Mouse (Mus musculus) MEL (cell line): ENCODE data around the gene Synj1. TPM values are rescaled to one million over a fixed set of nuclear protein-coding genes. Genes with fewer than 3 reads are reported as not detected.

ENCODE experiments used
- DNase-seq: peaks from one replicate; pipeline ENCODE4 v3.0.0; 2011; ENCODE audit warnings: low read depth, low spot score
- H3K27ac ChIP-seq: 2 replicates; pipeline ENCODE4 v1.5.1; 2012; ENCODE audit warnings: low read depth, mild to moderate bottlenecking, control low read depth, low read length, moderate library complexity; ENCODE audit not compliant: control insufficient read depth
- H3K27me3 ChIP-seq, 2 experiments: fragments of 150-350 bp in 1 of 2; sonication (generic) in 1 of 2; 2 replicates each; pipeline ENCODE4 v1.6.1; 2012; ENCODE audit warnings: low read length in 2 of 2, mild to moderate bottlenecking in 2 of 2, improper control_type of control experiment in 1 of 2, moderate library complexity in 1 of 2; ENCODE audit not compliant: insufficient read depth in 2 of 2, control insufficient read depth in 1 of 2
- H3K36me3 ChIP-seq, 2 experiments: 2 replicates each; pipeline ENCODE4 v1.6.1; 2012 to 2014; ENCODE audit warnings: low read length in 2 of 2, improper control_type of control experiment in 1 of 2, inconsistent platforms in 1 of 2, mild to moderate bottlenecking in 1 of 2; ENCODE audit not compliant: insufficient read depth in 2 of 2, control insufficient read depth in 1 of 2
- H3K4me1 ChIP-seq, 2 experiments: fragments of 150-350 bp in 1 of 2; sonication (generic) in 1 of 2; 2 replicates each; pipeline ENCODE4 v1.6.1; 2012; ENCODE audit warnings: low read length in 2 of 2, improper control_type of control experiment in 1 of 2, mild to moderate bottlenecking in 1 of 2; ENCODE audit not compliant: insufficient read depth in 2 of 2, control insufficient read depth in 1 of 2
- H3K4me3 ChIP-seq, 2 experiments: fragments of 150-350 bp in 1 of 2; sonication (generic) in 1 of 2; 2 replicates each; pipeline ENCODE4 v1.5.1; 2012; ENCODE audit warnings: low read depth in 2 of 2, low read length in 2 of 2, mild to moderate bottlenecking in 2 of 2, moderate library complexity in 2 of 2, control low read depth in 1 of 2, improper control_type of control experiment in 1 of 2; ENCODE audit not compliant: control insufficient read depth in 1 of 2, insufficient read depth in 1 of 2
- H3K79me2 ChIP-seq: 2 replicates; pipeline ENCODE4 v1.6.1; 2012; ENCODE audit warnings: mild to moderate bottlenecking, low read length, moderate library complexity; ENCODE audit not compliant: control insufficient read depth, poor library complexity, insufficient read depth
- H3K9ac ChIP-seq: 2 replicates; pipeline ENCODE4 v1.6.1; 2012; ENCODE audit warnings: low read depth, mild to moderate bottlenecking, control low read depth, low read length, moderate library complexity; ENCODE audit not compliant: control insufficient read depth, poor library complexity, severe bottlenecking
- H3K9me3 ChIP-seq: fragments of 150-350 bp; sonication (generic); replicated peaks from 2 replicates; pipeline ENCODE4 v1.6.1; 2012; ENCODE audit warnings: mild to moderate bottlenecking, low read length, improper control_type of control experiment, moderate library complexity; ENCODE audit not compliant: insufficient read depth
- CHD1 ChIP-seq: IDR thresholded peaks from 2 replicates; pipeline ENCODE4 v1.6.1; 2012; ENCODE audit warnings: low read depth, mild to moderate bottlenecking, inconsistent platforms, low read length, improper control_type of control experiment
- CHD2 ChIP-seq: IDR thresholded peaks from 2 replicates; pipeline ENCODE4 v1.6.1; 2011; ENCODE audit warnings: low read length, improper control_type of control experiment
- ELF1 ChIP-seq: IDR thresholded peaks from 2 replicates; pipeline ENCODE4 v1.6.1; 2014; ENCODE audit warnings: low read depth, mild to moderate bottlenecking, inconsistent platforms, low read length, improper control_type of control experiment, moderate library complexity
- EP300 ChIP-seq, 2 experiments: IDR thresholded peaks; 2 replicates each; pipeline ENCODE4 v1.6.1; 2011; ENCODE audit warnings: improper control_type of control experiment in 2 of 2, low read length in 2 of 2, low read depth in 1 of 2, mild to moderate bottlenecking in 1 of 2
- ETS1 ChIP-seq: IDR thresholded peaks from 2 replicates; pipeline ENCODE4 v1.6.1; 2012; ENCODE audit warnings: low read depth, mild to moderate bottlenecking, inconsistent platforms, low read length, improper control_type of control experiment, moderate library complexity
- GATA1 ChIP-seq: IDR thresholded peaks from 2 replicates; pipeline ENCODE4 v1.6.1; 2011; ENCODE audit warnings: low read depth, low read length, improper control_type of control experiment
- HCFC1 ChIP-seq: IDR thresholded peaks from 2 replicates; pipeline ENCODE4 v1.6.1; 2012; ENCODE audit warnings: low read depth, mild to moderate bottlenecking, inconsistent platforms, low read length, improper control_type of control experiment, moderate library complexity
- MAX ChIP-seq: IDR thresholded peaks from 2 replicates; pipeline ENCODE4 v1.6.1; 2011; ENCODE audit warnings: low read length, improper control_type of control experiment
- MAZ ChIP-seq: IDR thresholded peaks from 2 replicates; pipeline ENCODE4 v1.6.1; 2012; ENCODE audit warnings: low read depth, mild to moderate bottlenecking, inconsistent platforms, low read length, improper control_type of control experiment
- MEF2A ChIP-seq: IDR thresholded peaks from 2 replicates; pipeline ENCODE4 v1.6.1; 2014; ENCODE audit warnings: low read depth, mild to moderate bottlenecking, inconsistent platforms, low read length, improper control_type of control experiment; ENCODE audit not compliant: poor library complexity, insufficient replicate concordance, severe bottlenecking; ENCODE audit errors: extremely low read depth
- MYB ChIP-seq: IDR thresholded peaks from 2 replicates; pipeline ENCODE4 v1.6.1; 2011; ENCODE audit warnings: mild to moderate bottlenecking, low read depth, low read length, improper control_type of control experiment
- NELFE ChIP-seq: IDR thresholded peaks from 2 replicates; pipeline ENCODE4 v1.6.1; 2011; ENCODE audit warnings: low read depth, low read length, improper control_type of control experiment
- NRF1 ChIP-seq: IDR thresholded peaks from 2 replicates; pipeline ENCODE4 v1.6.1; 2014; ENCODE audit warnings: low read depth, mild to moderate bottlenecking, inconsistent platforms, low read length, improper control_type of control experiment, moderate library complexity; ENCODE audit not compliant: poor library complexity, insufficient read depth, severe bottlenecking
- POLR2AphosphoS2 ChIP-seq: IDR thresholded peaks from 2 replicates; pipeline ENCODE4 v1.6.1; 2011; ENCODE audit warnings: low read length, improper control_type of control experiment
- POLR2AphosphoS5 ChIP-seq: IDR thresholded peaks from 2 replicates; pipeline ENCODE4 v1.6.1; 2012; ENCODE audit warnings: low read depth, borderline replicate concordance, mild to moderate bottlenecking, inconsistent platforms, low read length, moderate library complexity, mixed read lengths
- RCOR1 ChIP-seq: IDR thresholded peaks from 2 replicates; pipeline ENCODE4 v1.6.1; 2012; ENCODE audit warnings: low read depth, mild to moderate bottlenecking, inconsistent platforms, low read length, improper control_type of control experiment
- TBP ChIP-seq: IDR thresholded peaks from 2 replicates; pipeline ENCODE4 v1.8.0; 2011; ENCODE audit warnings: low read depth, low read length, improper control_type of control experiment
- UBTF ChIP-seq: IDR thresholded peaks from 2 replicates; pipeline ENCODE4 v1.6.1; 2012; ENCODE audit warnings: low read depth, mild to moderate bottlenecking, inconsistent platforms, low read length, improper control_type of control experiment, moderate library complexity, borderline replicate concordance; ENCODE audit not compliant: insufficient read depth
- USF1 ChIP-seq: IDR thresholded peaks from 2 replicates; pipeline ENCODE4 v1.6.1; 2014; ENCODE audit warnings: low read depth, mild to moderate bottlenecking, inconsistent platforms, low read length, improper control_type of control experiment, moderate library complexity
- USF2 ChIP-seq, 2 experiments: IDR thresholded peaks; 2 replicates each; pipeline ENCODE4 v1.6.1; 2011 to 2012; ENCODE audit warnings: improper control_type of control experiment in 2 of 2, low read length in 2 of 2, borderline replicate concordance in 1 of 2, inconsistent platforms in 1 of 2, low read depth in 1 of 2, mild to moderate bottlenecking in 1 of 2; ENCODE audit not compliant: insufficient read depth in 1 of 2
- ZC3H11A ChIP-seq: IDR thresholded peaks from 2 replicates; pipeline ENCODE4 v1.6.1; 2012; ENCODE audit warnings: low read depth, mild to moderate bottlenecking, inconsistent platforms, low read length, improper control_type of control experiment
- ZKSCAN1 ChIP-seq: IDR thresholded peaks from 2 replicates; pipeline ENCODE4 v1.6.1; 2012; ENCODE audit warnings: low read depth, mild to moderate bottlenecking, inconsistent platforms, low read length, improper control_type of control experiment, moderate library complexity
- ZMIZ1 ChIP-seq: IDR thresholded peaks from 2 replicates; pipeline ENCODE4 v1.6.1; 2012; ENCODE audit warnings: low read depth, mild to moderate bottlenecking, inconsistent platforms, low read length, improper control_type of control experiment, moderate library complexity
- polyA plus RNA-seq, 2 experiments: library from polyadenylated mRNA; stranded (reverse) in 1 of 2; unstranded in 1 of 2; fragments of >175 nt in 1 of 2; fragments of >200 nt in 1 of 2; gene quantifications; 2 replicates each; pipeline versions ENCODE4 v1.2.1 to v1.2.4; 2012; ENCODE audit warnings: low replicate concordance in 2 of 2, low read depth in 1 of 2; ENCODE audit not compliant: insufficient read length in 2 of 2, insufficient read depth in 1 of 2, missing spikeins in 1 of 2
- total RNA-seq: library from RNA; depleted of rRNA; stranded (reverse); fragments of 300-350 nt; gene quantifications from 2 replicates; pipeline ENCODE4 v1.2.3, GENCODE M21; 2012

Gene Synj1
- total and polyA plus RNA-seq, 3 experiments = 5.0 to 34.5 TPM; not detected in 1

- TF ChIP-seq ZKSCAN1 (no peak), NRF1 (0 out of 2 replicates have a peak, but pooled peaks have one; percentile 6), ZMIZ1 (no peak), CHD1 (no peak), POLR2AphosphoS5 (no peak), RCOR1 (no peak), HCFC1 (no peak; the same call in 1 of the 2 replicates)
- TF ChIP-seq, all 39 proteins: peak for 6
Measured at GRCm38 (mm10) chr16:91043461-91044248, 32.5 kb upstream of the Synj1 start (continued).

- no peaks in the 10 kb centered on the region for H3K9me3 ChIP-seq
- no peak for DNase-seq
- no peaks in the 10 kb centered on the region for H3K27me3 ChIP-seq
- no peak overlapping the region; the same call in 1 of the 2 replicates for H3K27ac ChIP-seq
- H3K9ac ChIP-seq = peak overlapping the region; percentile 95
- peaks cover 39% of the 10 kb centered on the region for H3K79me2 ChIP-seq
- TF ChIP-seq TBP = no peak
- TF ChIP-seq ETS1 = no peak
- TF ChIP-seq POLR2AphosphoS2 = no peak
- TF ChIP-seq UBTF = no peak
- no peak for TF ChIP-seq MEF2A
- no peak for TF ChIP-seq USF2 (IDR thresholded peaks at IDR 0.05; ENCODE audit: borderline replicate concordance in 1 of 2, insufficient read depth in 1 of 2, low read depth in 1 of 2, low read length in 2 of 2)
- TF ChIP-seq CHD2 = no peak
- no peak for TF ChIP-seq MAX
- TF ChIP-seq HCFC1 = no peak
- TF ChIP-seq ZMIZ1 = no peak
- no peak for TF ChIP-seq MYB
- H3K36me3 ChIP-seq = peaks cover 14 to 17% of the 10 kb centered on the region in 2 experiments
- H3K4me1 ChIP-seq = peaks cover 2 to 3% of the 10 kb centered on the region in 2 experiments; a peak in 1 of 4 replicates
- peak overlapping the region; percentile 63 to 85 for H3K4me3 ChIP-seq
Measured at GRCm38 (mm10) chr16:91042640-91043039, 31.5 kb upstream of the Synj1 start.

GRCm38 (mm10) chr16:91035866-91036265 is 24.8 kb upstream of the Synj1 start:
- peaks cover 2 to 47% of the 10 kb centered on the region in 2 experiments; a peak in 3 of 4 replicates for H3K36me3 ChIP-seq
- H3K4me1 ChIP-seq = no peaks in the 10 kb centered on the region
- TF ChIP-seq EP300 (IDR thresholded peaks at IDR 0.05; ENCODE audit: low read depth in 1 of 2, low read length in 2 of 2) (no peak), GATA1 (no peak), ZC3H11A (no peak), POLR2AphosphoS2 (no peak), MAZ (no peak), HCFC1 (no peak), NELFE (no peak), USF1 (no peak), MAX (no peak), ELF1 (no peak)
- H3K9ac ChIP-seq = no peak overlapping the region
- H3K4me3 ChIP-seq = no peak overlapping the region
- no peaks in the 10 kb centered on the region for H3K9me3 ChIP-seq
- no peak for DNase-seq
- H3K27ac ChIP-seq = no peak overlapping the region
- no peaks in the 10 kb centered on the region for H3K27me3 ChIP-seq
- H3K79me2 ChIP-seq = peaks cover 12% of the 10 kb centered on the region
